Mouse (Mus musculus) CH12F3 (cell line): Measurements from ENCODE around the gene Kmt2e.
"Not testable (repeated sequence)": the region's sequence is repeated elsewhere in the genome, so short reads cannot be mapped to it uniquely, and the experiment has no call there.

ENCODE experiments used
- in situ Hi-C: fragments of 300-500 bp; cut with MboI; formaldehyde crosslinking; loops from 2 replicates; pipeline ENCODE4 v1.14.3; 2020; ENCODE audit warnings: low sequenced_read_pairs

Gene Kmt2e

GRCm38 (mm10) chr5:23551687-23552086, 117.4 kb downstream of the Kmt2e start:
- in situ Hi-C loops, result no loop called here

- in situ Hi-C loops, result not testable (repeated sequence)
Measured at GRCm38 (mm10) chr5:23553338-23553737, 119.1 kb downstream of the Kmt2e start.
